Mouse (Mus musculus): ENCODE measurements around the gene Unc119.

The Unc119 gene

GRCm38 (mm10) chr11:78344328-78344889, 1.1 kb downstream of the Unc119 start:
- no peak for DNase-seq (ENCODE audit: low spot score in 2 of 2)

GRCm38 (mm10) chr11:78344890-78345715, 1.8 kb downstream of the Unc119 start:
- DNase-seq (ENCODE audit: low spot score in 2 of 2), result no peak

- DNase-seq (ENCODE audit: low spot score in 2 of 2), result no peak
Observed at GRCm38 (mm10) chr11:78345801-78346200, 2.5 kb downstream of the Unc119 start.

- no peak for DNase-seq (ENCODE audit: low spot score in 2 of 2)
Observed at GRCm38 (mm10) chr11:78346326-78347069, 3.2 kb downstream of the Unc119 start.

GRCm38 (mm10) chr11:78347070-78347754, 3.9 kb downstream of the Unc119 start:
- peak in 1 of 2 experiments; percentile 65 for DNase-seq (ENCODE audit: low spot score in 2 of 2)

GRCm38 (mm10) chr11:78347908-78348307, 4.6 kb downstream of the Unc119 start:
- no peak for DNase-seq (ENCODE audit: low spot score in 2 of 2)

- DNase-seq (ENCODE audit: low spot score in 2 of 2), result no peak
Observed at GRCm38 (mm10) chr11:78348474-78348873, 5.2 kb downstream of the Unc119 start.

- DNase-seq (ENCODE audit: low spot score in 2 of 2), result no peak
Observed at GRCm38 (mm10) chr11:78349441-78350358, 6.4 kb downstream of the Unc119 start.

GRCm38 (mm10) chr11:78353081-78353480, 9.8 kb downstream of the Unc119 start:
- no peak for DNase-seq (ENCODE audit: low spot score in 2 of 2)

- DNase-seq (ENCODE audit: low spot score in 2 of 2), result no peak
Observed at GRCm38 (mm10) chr11:78354905-78355304, 11.6 kb downstream of the Unc119 start.

- peak; percentile 58 to 64 for DNase-seq (ENCODE audit: low spot score in 2 of 2)
Observed at GRCm38 (mm10) chr11:78355471-78356238, 12.4 kb downstream of the Unc119 start.

GRCm38 (mm10) chr11:78358330-78359007, 15.2 kb downstream of the Unc119 start:
- DNase-seq (ENCODE audit: low spot score in 2 of 2), result peak in 1 of 2 experiments; percentile 25

- peak; percentile 57 to 76 for DNase-seq (ENCODE audit: low spot score in 2 of 2)
Observed at GRCm38 (mm10) chr11:78360125-78360788, 17.0 kb downstream of the Unc119 start.

GRCm38 (mm10) chr11:78360789-78361131, 17.5 kb downstream of the Unc119 start:
- DNase-seq (ENCODE audit: low spot score in 2 of 2), result no peak

GRCm38 (mm10) chr11:78363309-78364007, 20.2 kb downstream of the Unc119 start:
- DNase-seq (ENCODE audit: low spot score in 2 of 2), result no peak

- DNase-seq (ENCODE audit: low spot score in 2 of 2), result no peak
Observed at GRCm38 (mm10) chr11:78364103-78364502, 20.8 kb downstream of the Unc119 start.

GRCm38 (mm10) chr11:78367456-78368225, 24.4 kb downstream of the Unc119 start:
- no peak for DNase-seq (ENCODE audit: low spot score in 2 of 2)

GRCm38 (mm10) chr11:78370389-78370788, 27.1 kb downstream of the Unc119 start:
- DNase-seq (ENCODE audit: low spot score in 2 of 2), result no peak
